Mouse (Mus musculus) testis, postnatal 10 days (tissue): Measurements from ENCODE around the gene Dock11.

Experiments
- DNase-seq: peaks from one replicate; pipeline ENCODE4 v3.0.0; 2021; ENCODE audit warnings: low spot score

Dock11 gene

GRCm38 (mm10) chrX:35950135-35950534 is 61.5 kb downstream of the Dock11 start:
- no peak for DNase-seq

- DNase-seq = no peak
Measured at GRCm38 (mm10) chrX:35951945-35952344, 63.3 kb downstream of the Dock11 start.

GRCm38 (mm10) chrX:35952521-35953095 is 64.0 kb downstream of the Dock11 start:
- DNase-seq = no peak

GRCm38 (mm10) chrX:35956236-35956635 is 67.6 kb downstream of the Dock11 start:
- DNase-seq = no peak

- DNase-seq = no peak
Measured at GRCm38 (mm10) chrX:35963087-35963486, 74.5 kb downstream of the Dock11 start.

GRCm38 (mm10) chrX:35969276-35969675 is 80.6 kb downstream of the Dock11 start:
- no peak for DNase-seq

GRCm38 (mm10) chrX:35976657-35977056 is 88.0 kb downstream of the Dock11 start:
- DNase-seq = no peak

GRCm38 (mm10) chrX:35987981-35988380 is 99.3 kb downstream of the Dock11 start:
- DNase-seq = no peak

- DNase-seq = no peak
Measured at GRCm38 (mm10) chrX:35990508-35991095, 102.0 kb downstream of the Dock11 start.

GRCm38 (mm10) chrX:35994226-35994625 is 105.6 kb downstream of the Dock11 start:
- DNase-seq = no peak

- DNase-seq = no peak
Measured at GRCm38 (mm10) chrX:35997004-35997403, 108.4 kb downstream of the Dock11 start.

- no peak for DNase-seq
Measured at GRCm38 (mm10) chrX:35997793-35998419, 109.3 kb downstream of the Dock11 start.

- DNase-seq = no peak
Measured at GRCm38 (mm10) chrX:36025651-36026050, 137.0 kb downstream of the Dock11 start.

- DNase-seq = no peak
Measured at GRCm38 (mm10) chrX:36031113-36031512, 142.5 kb downstream of the Dock11 start.

- DNase-seq = no peak
Measured at GRCm38 (mm10) chrX:36034045-36034444, 145.4 kb downstream of the Dock11 start.

- no peak for DNase-seq
Measured at GRCm38 (mm10) chrX:36045731-36046130, 157.1 kb downstream of the Dock11 start.

- DNase-seq = no peak
Measured at GRCm38 (mm10) chrX:36047451-36047850, 158.8 kb downstream of the Dock11 start.

- no peak for DNase-seq
Measured at GRCm38 (mm10) chrX:36050312-36050711, 161.7 kb downstream of the Dock11 start.

- no peak for DNase-seq
Measured at GRCm38 (mm10) chrX:36073997-36074396, 185.4 kb downstream of the Dock11 start.

GRCm38 (mm10) chrX:36077164-36077563 is 188.5 kb downstream of the Dock11 start:
- no peak for DNase-seq

GRCm38 (mm10) chrX:36082917-36083316 is 194.3 kb downstream of the Dock11 start:
- DNase-seq = no peak

- no peak for DNase-seq
Measured at GRCm38 (mm10) chrX:36088464-36089256, 200.0 kb downstream of the Dock11 start.

GRCm38 (mm10) chrX:36100883-36101282 is 212.3 kb downstream of the Dock11 start:
- DNase-seq = no peak
